Mouse (Mus musculus) liver, postnatal 0 days (tissue): Measurements from ENCODE around the gene Spint4.

Source experiments
- CTCF ChIP-seq: sonication (generic); IDR thresholded peaks from 2 replicates; pipeline ENCODE4 v1.5.1; 2016; ENCODE audit warnings: antibody characterized with exemption, low read depth
- EP300 ChIP-seq: IDR thresholded peaks from 2 replicates; pipeline ENCODE4 v1.6.1; 2016; ENCODE audit warnings: antibody characterized with exemption, low read depth, mild to moderate bottlenecking

DNA sequence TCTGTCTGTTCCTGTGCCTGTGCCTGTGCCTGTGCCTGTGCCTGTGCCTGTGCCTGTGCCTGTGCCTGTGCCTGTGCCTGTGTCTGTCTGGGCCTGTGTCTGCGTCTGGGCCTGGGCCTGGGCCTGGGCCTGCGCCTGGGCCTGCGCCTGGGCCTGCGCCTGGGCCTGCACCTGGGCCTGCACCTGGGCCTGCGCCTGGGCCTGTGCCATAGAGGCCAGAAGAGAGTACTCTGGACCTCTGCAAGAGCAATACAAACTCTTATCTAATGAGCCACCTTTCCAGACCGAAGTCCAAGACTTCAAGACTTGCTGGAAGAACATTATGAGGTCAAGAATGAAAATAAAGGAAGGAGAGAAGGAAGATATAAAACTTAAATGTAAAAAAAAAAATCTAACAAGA lies 7.0 kb downstream of the Spint4 start:
- no peak for TF ChIP-seq CTCF
- no peak for TF ChIP-seq EP300
